8 mouse cellular contexts compared by ENCODE assay signal in genomic region chr2:33370777-33371647, GRCm38 (mm10). TPM values are rescaled to one million over a fixed set of nuclear protein-coding genes. Genes with fewer than 3 reads are reported as not detected.
A peak's percentile ranks its signal among the peaks of the same experiment; 100 is the strongest.
DNase-seq lines count a peak whose midpoint lies in the region; ATAC-seq lines count a peak whose summit lies in the region.

Gene Ralgps1, minus strand, starts transcription at chr2:33371486.

- no peaks in the 10 kb centered on the region for H3K27me3 ChIP-seq in heart, embryonic 10.5 days (ENCODE audit: insufficient read depth, poor library complexity, severe bottlenecking)
- no peaks in the 10 kb centered on the region for H3K27me3 ChIP-seq in kidney, embryonic 15.5 days

- no peaks in the 10 kb centered on the region for H3K9me3 ChIP-seq in heart, embryonic 10.5 days
- no peaks in the 10 kb centered on the region for H3K9me3 ChIP-seq in kidney, embryonic 15.5 days (replicated peaks)

- peak within 1 kb of the TSS; percentile 93 for H3K27ac ChIP-seq in heart, embryonic 10.5 days
- peak within 1 kb of the TSS; percentile 98 for H3K27ac ChIP-seq in kidney, embryonic 15.5 days

- peak within 1 kb of the TSS; percentile 80 for H3K4me2 ChIP-seq in kidney, embryonic 15.5 days

- peak within 1 kb of the TSS; percentile 82 for H3K4me3 ChIP-seq in heart, embryonic 10.5 days
- peak within 1 kb of the TSS; percentile 74 for H3K4me3 ChIP-seq in kidney, embryonic 15.5 days (replicated peaks)

- H3K36me3 ChIP-seq in heart, embryonic 10.5 days, result no peaks in the 10 kb centered on the region
- no peaks in the 10 kb centered on the region for H3K36me3 ChIP-seq in kidney, embryonic 15.5 days

- DNase-seq in B cell, adult 2 months, result peak; percentile 89 to 90
- peak; percentile 99 for DNase-seq in brain, adult 2 months (ENCODE audit: low read depth, low spot score)
- peak; percentile 98 for DNase-seq in heart, embryonic 10.5 days (ENCODE audit: low spot score)
- DNase-seq in liver, result peak; percentile 94
- peak; percentile 91 to 95 for DNase-seq in spleen, postnatal 4 days (ENCODE audit: low spot score in 2 of 2)

- peak within 1 kb of the TSS; percentile 61 for H3K9ac ChIP-seq in kidney, embryonic 15.5 days

- peak; percentile 100 for ATAC-seq in erythroblast, adult 5-6 weeks (replicated peaks; ENCODE audit: low FRiP score, poor library complexity, severe bottlenecking)
- ATAC-seq in kidney, embryonic 15.5 days (replicated peaks; ENCODE audit: low FRiP score), result peak; percentile 98
- peak; percentile 95 for ATAC-seq in monocyte, adult 5-6 weeks (replicated peaks; ENCODE audit: insufficient number of reproducible peaks, low FRiP score, low TSS enrichment, poor library complexity, severe bottlenecking)

- under 1% methylated on average over 49 of the region's 74 CpGs for WGBS in heart, embryonic 10.5 days
- 1% methylated on average over 56 of the region's 74 CpGs for WGBS in kidney, embryonic 15.5 days

- H3K4me1 ChIP-seq in heart, embryonic 10.5 days, result peaks cover 14% of the 10 kb centered on the region
- H3K4me1 ChIP-seq in kidney, embryonic 15.5 days, result peaks cover 10% of the 10 kb centered on the region; the same call in 1 of the 2 replicates

RNA-seq across cellular contexts. Expression of gene Ralgps1, which starts in this region (rescaled TPM):
- 0.58 and 0.63 TPM in 2 replicates for total RNA-seq in erythroblast, adult 5-6 weeks (2015; ENCODE audit: low replicate concordance)
- 0.60 and 1.3 TPM in 2 replicates for total RNA-seq in erythroblast, adult 5-6 weeks (2017; ENCODE audit: low replicate concordance)
- polyA plus RNA-seq in heart, embryonic 10.5 days (2016; fragmentation: Nextera tagmentation; extraction: Ambion mirVana), result 3.8 and 6.4 TPM in 2 replicates
- polyA plus RNA-seq in kidney, embryonic 15.5 days (2015; fragmentation: Nextera tagmentation; extraction: Ambion mirVana), result 5.5 and 5.9 TPM in 2 replicates
- 1.9 to 3.7 TPM (median 3.5 TPM) in 3 replicates for total RNA-seq in monocyte, adult 5-6 weeks (2017)

Comparison
In these comparisons a context has a peak if more than half of its experiments do, and no peak if none do; other contexts are left out.
1. Peak in every context shown above with its lines: DNase-seq, ATAC-seq, H3K4me3 ChIP-seq and H3K27ac ChIP-seq.